Mouse (Mus musculus) lung, embryonic 14.5 days (tissue): ENCODE results near the gene Ear14. TPM values are rescaled to one million over a fixed set of nuclear protein-coding genes. Genes with fewer than 3 reads are reported as not detected.
"Not testable (repeated sequence)": the region's sequence is repeated elsewhere in the genome, so short reads cannot be mapped to it uniquely, and the experiment has no call there.

ENCODE experiments used
- ATAC-seq: fragments of 200-750 bp; cut with Nextera tagmentation; 2 replicates; pipeline ENCODE4 v1.8.0; 2017; ENCODE audit warnings: mild to moderate bottlenecking, moderate TSS enrichment, moderate library complexity; ENCODE audit not compliant: insufficient read depth
- DNase-seq: peaks from one replicate; pipeline ENCODE4 v3.0.0-alpha.2; 2015
- H3K27ac ChIP-seq: fragments of 300-500 bp; sonication (generic); 2 replicates; pipeline ENCODE4 v1.5.1; 2014; ENCODE audit warnings: low read depth, mild to moderate bottlenecking, moderate library complexity
- H3K27me3 ChIP-seq: fragments of 300-500 bp; sonication (generic); 2 replicates; pipeline ENCODE4 v1.6.1; 2014; ENCODE audit warnings: low read length, control low read depth; ENCODE audit not compliant: insufficient read depth
- H3K36me3 ChIP-seq: fragments of 300-500 bp; sonication (generic); 2 replicates; pipeline ENCODE4 v1.6.1; 2014; ENCODE audit warnings: control low read depth; ENCODE audit not compliant: insufficient read depth
- H3K4me1 ChIP-seq: fragments of 300-500 bp; sonication (generic); 2 replicates; pipeline ENCODE4 v1.6.1; 2014; ENCODE audit warnings: antibody characterized with exemption, control low read depth; ENCODE audit not compliant: insufficient read depth
- H3K4me2 ChIP-seq: fragments of 300-500 bp; sonication (generic); 2 replicates; pipeline ENCODE4 v1.6.1; 2014; ENCODE audit warnings: mild to moderate bottlenecking
- H3K4me3 ChIP-seq: fragments of 300-500 bp; sonication (generic); 2 replicates; pipeline ENCODE4 v1.5.1; 2014; ENCODE audit warnings: low read depth, low read length
- H3K9ac ChIP-seq: fragments of 300-500 bp; sonication (generic); 2 replicates; pipeline ENCODE4 v1.6.1; 2014
- H3K9me3 ChIP-seq: fragments of 300-500 bp; sonication (generic); 2 replicates; pipeline ENCODE4 v1.6.1; 2016; ENCODE audit warnings: low read depth, low read length, control low read depth
- CTCF ChIP-seq: IDR thresholded peaks from 2 replicates; pipeline ENCODE4 v1.5.1; 2016; ENCODE audit warnings: antibody characterized with exemption, low read depth
- WGBS: fragments of 180-500 bp; shearing (Covaris S2); extraction: QIAGEN DNeasy Blood & Tissue Kit; methylation state at CpG from one replicate; pipeline ENCODE4 v1.1.7; 2014; 5-methylcytosine and 5-hydroxymethylcytosine counted together
- polyA plus RNA-seq: library from polyadenylated mRNA; unstranded; fragments of >200 nt; fragmentation: Nextera tagmentation; extraction: Ambion mirVana; gene quantifications from 2 replicates; pipeline ENCODE4 v1.2.1, GENCODE M21; 2014

Gene Ear14
- polyA plus RNA-seq: not detected in 2 replicates

DNA sequence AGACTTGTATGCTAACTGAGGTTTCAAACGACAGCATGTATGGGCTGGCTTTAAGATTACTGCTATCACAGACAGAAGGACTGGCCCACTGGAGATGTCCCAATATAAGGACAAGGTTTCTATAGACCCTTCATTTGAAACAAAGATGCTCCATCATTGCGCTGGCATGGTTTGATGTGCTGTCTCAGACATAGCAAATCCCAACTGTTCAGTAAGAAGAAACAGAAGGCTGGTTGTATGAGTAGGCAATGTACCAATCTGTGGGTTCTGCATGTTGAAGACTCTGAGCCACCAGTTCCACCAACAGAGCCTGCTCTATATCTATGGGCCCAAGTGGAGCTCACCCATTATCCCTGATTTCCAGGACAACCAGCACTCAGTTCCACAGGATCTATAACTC, at the start of gene Ear14:
Gene Ear14 (plus strand): TSS at position 277 of the 400 bp plus-strand sequence.
- DNase-seq: no peak
- 77% methylated on average over 2 of the region's 2 CpGs for WGBS
- H3K27me3 ChIP-seq: no peaks in the 10 kb centered on the region

GRCm38 (mm10) chr14:51156056-51156735, 47.0 kb upstream of the Ear14 start:
- Histone ChIP-seq H3K4me3 (no peak overlapping the region), H3K4me1 (no peaks in the 10 kb centered on the region), H3K4me2 (no peak overlapping the region), H3K27ac (no peak overlapping the region), H3K27me3 (no peaks in the 10 kb centered on the region), H3K9me3 (no peaks in the 10 kb centered on the region), H3K9ac (no peak overlapping the region), H3K36me3 (no peaks in the 10 kb centered on the region)
- no peak for TF ChIP-seq CTCF
- 88% methylated on average over 5 of the region's 5 CpGs for WGBS
- ATAC-seq (no peak), DNase-seq (no peak)

More for the DNA sequence above, at the start of gene Ear14:
- no peak within 1 kb of the TSS for H3K9ac ChIP-seq
- no peaks in the 10 kb centered on the region for H3K4me1 ChIP-seq
- H3K4me2 ChIP-seq: no peak within 1 kb of the TSS
- no peaks in the 10 kb centered on the region for H3K36me3 ChIP-seq
- no peaks in the 10 kb centered on the region for H3K9me3 ChIP-seq
- ATAC-seq: no peak
- no peak within 1 kb of the TSS for H3K4me3 ChIP-seq
- H3K27ac ChIP-seq: no peak within 1 kb of the TSS
- no peak for TF ChIP-seq CTCF

DNA sequence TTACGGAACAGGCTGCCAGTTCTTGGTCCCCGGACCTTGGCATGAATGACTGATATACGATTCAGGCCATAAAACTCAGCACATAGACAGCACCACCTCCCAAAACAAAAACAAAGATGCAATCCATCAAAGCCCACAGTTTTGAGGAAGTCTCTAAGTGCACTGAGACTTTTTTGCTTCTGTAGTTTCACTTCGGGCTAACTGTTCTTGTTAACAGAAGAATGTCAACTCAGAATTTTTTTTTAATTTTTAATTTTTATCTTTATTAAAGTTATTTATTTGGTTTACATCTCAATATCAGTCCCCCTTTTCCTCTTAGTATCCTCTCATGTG, 46.5 kb upstream of the Ear14 start:
- 51% methylated on average over 4 of the region's 4 CpGs for WGBS
- Histone ChIP-seq H3K4me3 (no peak overlapping the region), H3K4me1 (no peaks in the 10 kb centered on the region), H3K27ac (no peak overlapping the region), H3K27me3 (no peaks in the 10 kb centered on the region), H3K36me3 (no peaks in the 10 kb centered on the region), H3K9me3 (no peaks in the 10 kb centered on the region), H3K4me2 (no peak overlapping the region), H3K9ac (no peak overlapping the region)
- ATAC-seq: no peak
- no peak for DNase-seq
- TF ChIP-seq CTCF: no peak

DNA sequence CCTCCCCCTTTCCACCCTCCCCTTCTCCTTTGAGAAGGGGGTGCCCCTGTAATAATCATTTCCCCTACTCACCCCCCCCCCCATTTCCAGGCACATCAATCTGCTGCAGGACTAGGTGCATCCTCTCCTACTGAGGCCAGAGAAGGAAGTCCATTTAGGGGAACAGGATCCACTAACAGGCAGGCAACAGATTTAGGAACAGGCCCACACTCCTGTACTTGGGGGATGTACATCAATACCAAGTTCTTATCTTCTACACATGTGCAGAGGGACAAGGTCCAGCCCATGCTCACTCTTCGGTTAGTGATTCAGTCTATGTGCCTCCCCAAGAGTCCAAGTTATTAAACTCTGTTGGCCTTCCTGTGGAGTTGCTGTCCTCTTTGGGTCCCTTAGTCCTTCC, 46.1 kb upstream of the Ear14 start:
- no peak overlapping the region for H3K9ac ChIP-seq
- H3K4me2 ChIP-seq: no peak overlapping the region
- no peaks in the 10 kb centered on the region for H3K9me3 ChIP-seq
- no peak for TF ChIP-seq CTCF
- H3K4me1 ChIP-seq: no peaks in the 10 kb centered on the region
- H3K27me3 ChIP-seq: no peaks in the 10 kb centered on the region
- H3K27ac ChIP-seq: no peak overlapping the region
- ATAC-seq (no peak), DNase-seq (no peak)
- WGBS: 87% methylated on average over 1 of the region's 1 CpGs
- no peak overlapping the region for H3K4me3 ChIP-seq
- H3K36me3 ChIP-seq: no peaks in the 10 kb centered on the region

- H3K4me3 ChIP-seq, H3K4me1 ChIP-seq, H3K9ac ChIP-seq, H3K36me3 ChIP-seq, H3K27me3 ChIP-seq, ATAC-seq, H3K9me3 ChIP-seq, H3K27ac ChIP-seq, DNase-seq, H3K4me2 ChIP-seq: not testable (repeated sequence)
- 89% methylated on average over 3 of the region's 3 CpGs for WGBS
Observed at GRCm38 (mm10) chr14:51161976-51162375, 41.2 kb upstream of the Ear14 start, which contains the start of gene Rnase2b. Gene Rnase2b, plus strand, starts transcription at chr14:51162260.

DNA sequence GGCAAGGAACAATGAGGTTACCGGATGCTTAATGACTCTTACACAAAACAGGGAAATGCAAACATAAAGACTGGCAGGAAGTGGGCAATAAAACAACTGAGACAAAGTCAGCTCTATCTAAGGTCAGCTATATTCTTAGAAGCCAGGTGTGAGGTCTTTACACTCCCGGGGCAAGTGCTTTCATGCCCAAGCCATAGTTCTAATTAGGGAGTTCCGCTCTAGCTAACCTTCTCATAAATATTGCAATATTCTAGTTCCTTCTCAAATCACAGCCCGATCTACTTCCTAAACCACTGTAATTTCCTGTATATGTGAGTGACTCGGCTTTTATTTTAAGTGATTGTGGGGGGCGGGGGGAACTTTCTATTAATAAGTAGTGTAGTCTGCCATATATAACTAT, 39.9 kb upstream of the Ear14 start:
- H3K9ac ChIP-seq, H3K27me3 ChIP-seq, ATAC-seq, H3K9me3 ChIP-seq, H3K36me3 ChIP-seq, H3K4me2 ChIP-seq, H3K27ac ChIP-seq, H3K4me1 ChIP-seq, H3K4me3 ChIP-seq: not testable (repeated sequence)
- DNase-seq: peak; percentile 9
- 81% methylated on average over 6 of the region's 6 CpGs for WGBS

DNA sequence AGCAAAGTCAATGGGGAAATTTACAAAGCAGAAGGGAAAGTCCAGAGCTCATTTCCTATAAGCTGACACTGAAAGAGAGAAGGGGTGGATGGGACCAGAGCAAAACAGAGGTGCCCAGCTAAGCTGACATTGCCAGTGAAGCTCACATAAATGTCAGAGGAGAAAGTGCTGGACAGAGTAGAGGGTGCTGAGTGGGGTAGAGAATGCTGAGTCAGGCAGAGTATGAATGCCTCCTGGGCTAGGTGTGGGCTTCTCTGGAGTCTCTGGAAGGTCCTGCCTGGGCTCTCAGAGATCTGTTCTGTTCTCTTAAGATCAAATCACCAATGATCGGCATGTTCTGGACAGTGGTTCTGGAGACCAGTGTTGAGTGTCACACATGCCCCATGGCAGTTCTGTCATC, 37.8 kb upstream of the Ear14 start:
- Histone ChIP-seq H3K9me3 (no peaks in the 10 kb centered on the region), H3K36me3 (no peaks in the 10 kb centered on the region), H3K9ac (no peak overlapping the region), H3K27ac (no peak overlapping the region), H3K27me3 (no peaks in the 10 kb centered on the region), H3K4me2 (no peak overlapping the region), H3K4me3 (no peak overlapping the region), H3K4me1 (no peaks in the 10 kb centered on the region)
- DNase-seq (no peak), ATAC-seq (no peak)
- 91% methylated on average over 1 of the region's 1 CpGs for WGBS
- no peak for TF ChIP-seq CTCF

GRCm38 (mm10) chr14:51166068-51166467, 37.1 kb upstream of the Ear14 start:
- no peaks in the 10 kb centered on the region for H3K9me3 ChIP-seq
- H3K9ac ChIP-seq: no peak overlapping the region
- H3K4me1 ChIP-seq: no peaks in the 10 kb centered on the region
- no peaks in the 10 kb centered on the region for H3K27me3 ChIP-seq
- ATAC-seq (no peak), DNase-seq (no peak)
- TF ChIP-seq CTCF: no peak
- no peaks in the 10 kb centered on the region for H3K36me3 ChIP-seq
- no peak overlapping the region for H3K27ac ChIP-seq
- H3K4me2 ChIP-seq: no peak overlapping the region
- H3K4me3 ChIP-seq: no peak overlapping the region
